Mouse (Mus musculus): ENCODE measurements around the gene Kif1b.
"Not testable (repeated sequence)": the region's sequence is repeated elsewhere in the genome, so short reads cannot be mapped to it uniquely, and the experiment has no call there.

Gene Kif1b

GRCm38 (mm10) chr4:149270541-149270940 lies 37.0 kb downstream of the Kif1b start:
- DNase-seq (ENCODE audit: low read depth, low spot score) = no peak

GRCm38 (mm10) chr4:149269026-149269425 lies 38.5 kb downstream of the Kif1b start:
- no peak for DNase-seq (ENCODE audit: low read depth, low spot score)

- DNase-seq (ENCODE audit: low read depth, low spot score) = no peak
Observed at GRCm38 (mm10) chr4:149264895-149265294, 42.6 kb downstream of the Kif1b start.

- DNase-seq (ENCODE audit: low read depth, low spot score) = no peak
Observed at GRCm38 (mm10) chr4:149263218-149263617, 44.3 kb downstream of the Kif1b start.

- no peak for DNase-seq (ENCODE audit: low read depth, low spot score)
Observed at GRCm38 (mm10) chr4:149261466-149261865, 46.0 kb downstream of the Kif1b start.

GRCm38 (mm10) chr4:149260911-149261310 lies 46.6 kb downstream of the Kif1b start:
- no peak for DNase-seq (ENCODE audit: low read depth, low spot score)

GRCm38 (mm10) chr4:149259391-149260094 lies 48.0 kb downstream of the Kif1b start:
- no peak for DNase-seq (ENCODE audit: low read depth, low spot score)

GRCm38 (mm10) chr4:149258926-149259325 lies 48.6 kb downstream of the Kif1b start:
- DNase-seq (ENCODE audit: low read depth, low spot score) = no peak

- no peak for DNase-seq (ENCODE audit: low read depth, low spot score)
Observed at GRCm38 (mm10) chr4:149256511-149257300, 50.8 kb downstream of the Kif1b start.

- DNase-seq (ENCODE audit: low read depth, low spot score) = no peak
Observed at GRCm38 (mm10) chr4:149255277-149256270, 51.9 kb downstream of the Kif1b start.

GRCm38 (mm10) chr4:149254827-149255226 lies 52.7 kb downstream of the Kif1b start:
- no peak for DNase-seq (ENCODE audit: low read depth, low spot score)

GRCm38 (mm10) chr4:149249311-149249710 lies 58.2 kb downstream of the Kif1b start:
- DNase-seq (ENCODE audit: low read depth, low spot score) = no peak

- DNase-seq (ENCODE audit: low read depth, low spot score) = no peak
Observed at GRCm38 (mm10) chr4:149247772-149248171, 59.7 kb downstream of the Kif1b start.

- DNase-seq (ENCODE audit: low read depth, low spot score) = no peak
Observed at GRCm38 (mm10) chr4:149247156-149247633, 60.3 kb downstream of the Kif1b start.

GRCm38 (mm10) chr4:149246578-149247155 lies 60.8 kb downstream of the Kif1b start:
- DNase-seq (ENCODE audit: low read depth, low spot score) = no peak

GRCm38 (mm10) chr4:149237011-149237410 lies 70.5 kb downstream of the Kif1b start:
- DNase-seq (ENCODE audit: low read depth, low spot score) = no peak

GRCm38 (mm10) chr4:149233938-149234337 lies 73.6 kb downstream of the Kif1b start:
- DNase-seq (ENCODE audit: low read depth, low spot score) = peak; percentile 20

GRCm38 (mm10) chr4:149228682-149229081 lies 78.8 kb downstream of the Kif1b start:
- DNase-seq (ENCODE audit: low read depth, low spot score) = not testable (repeated sequence)

GRCm38 (mm10) chr4:149228256-149228655 lies 79.2 kb downstream of the Kif1b start:
- DNase-seq (ENCODE audit: low read depth, low spot score) = no peak

- no peak for DNase-seq (ENCODE audit: low read depth, low spot score)
Observed at GRCm38 (mm10) chr4:149226311-149226710, 81.2 kb downstream of the Kif1b start.

- DNase-seq (ENCODE audit: low read depth, low spot score) = no peak
Observed at GRCm38 (mm10) chr4:149223453-149223852, 84.0 kb downstream of the Kif1b start.

Measured in CD4-positive, CD25-positive, alpha-beta regulatory T cell, adult 2 months (primary cell).